Comparison of ENCODE assay signal across 20 mouse cellular contexts in the genomic region with DNA sequence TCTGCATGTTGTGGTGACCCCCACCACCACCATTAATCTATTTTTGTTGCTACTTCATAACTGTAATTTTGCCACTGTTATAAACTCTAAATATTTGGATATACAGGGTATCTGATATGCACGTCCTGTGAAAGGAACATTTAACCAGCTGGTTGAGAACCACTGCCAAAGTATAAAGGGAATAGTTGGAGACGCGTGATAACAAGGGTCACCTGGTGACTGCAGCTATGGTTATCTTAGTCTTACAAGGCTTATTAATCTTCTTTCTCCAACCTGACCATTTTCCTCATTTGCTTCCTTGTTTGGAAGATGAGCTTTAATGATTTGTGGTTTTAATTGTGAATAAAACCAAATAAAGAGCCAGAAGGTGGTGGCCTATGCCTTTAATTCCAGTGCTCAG. TPM values are rescaled to one million over a fixed set of nuclear protein-coding genes. Genes with fewer than 3 reads are reported as not detected.
DNase-seq lines count a peak whose midpoint lies in the region; TF ChIP-seq lines count a peak whose summit lies in the region.
"Had no signal": no experiment of that assay in that cellular context is flagged by ENCODE, and none has a peak within 500 bp of the region (broad histone marks: within the 10 kb centered on the region; RNA-seq: fewer than 3 reads in every experiment).

No protein-coding gene starts in this region.

- H3K27ac ChIP-seq in layer of hippocampus, adult 2 months, result peak overlapping the region; percentile 91
- H3K27ac ChIP-seq in MEL (ENCODE audit: control insufficient read depth, low read depth, low read length), result no peak overlapping the region

- no peak for TF ChIP-seq POLR2A in MEL (IDR thresholded peaks at IDR 0.05; ENCODE audit: control insufficient read depth in 1 of 2, insufficient read depth in 1 of 2, low read depth in 1 of 2, low read length in 2 of 2, poor library complexity in 1 of 2)

- H3K27me3 ChIP-seq in MEL (ENCODE audit: control insufficient read depth in 1 of 2, insufficient read depth in 2 of 2, low read length in 2 of 2), result no peaks in the 10 kb centered on the region
- H3K27me3 ChIP-seq: CH12.LX, Patski had no signal

- TF ChIP-seq CTCF in layer of hippocampus, adult 2 months (conservative IDR thresholded peaks at IDR 0.05), result no peak
- no peak for TF ChIP-seq CTCF in MEL (IDR thresholded peaks at IDR 0.05 in 2 of 3, conservative IDR thresholded peaks at IDR 0.05 in 1 of 3; ENCODE audit: control insufficient read depth in 1 of 3, insufficient read depth in 1 of 3, low read depth in 2 of 3, low read length in 3 of 3, poor library complexity in 1 of 3, severe bottlenecking in 1 of 3)

- TF ChIP-seq RAD21 in MEL (IDR thresholded peaks at IDR 0.05; ENCODE audit: low read depth, low read length), result no peak

- no peak overlapping the region for H3K9ac ChIP-seq in MEL (ENCODE audit: control insufficient read depth, low read depth, low read length, poor library complexity, severe bottlenecking)

- peak in 1 of 2 experiments; percentile 20; a peak in 1 of 4 replicates for TF ChIP-seq EP300 in MEL (IDR thresholded peaks at IDR 0.05; ENCODE audit: low read depth in 1 of 2, low read length in 2 of 2)

- peaks cover 26% of the 10 kb centered on the region for H3K79me2 ChIP-seq in MEL (ENCODE audit: control insufficient read depth, insufficient read depth, low read length, poor library complexity)

- H3K4me3 ChIP-seq in layer of hippocampus, adult 2 months, result no peak overlapping the region
- H3K4me3 ChIP-seq in MEL (ENCODE audit: control insufficient read depth in 1 of 2, insufficient read depth in 1 of 2, low read depth in 2 of 2, low read length in 2 of 2), result no peak overlapping the region

- peak; percentile 4 for DNase-seq in heart, adult 11 months
- no peak for DNase-seq in heart, adult 9 months (ENCODE audit: low spot score in 2 of 2)
- no peak for DNase-seq in layer of hippocampus, adult 2 months (ENCODE audit: low spot score in 2 of 2)
- DNase-seq in layer of hippocampus, adult 8-10 months (ENCODE audit: low spot score in 2 of 2), result no peak
- no peak for DNase-seq in MEL (ENCODE audit: low read depth, low spot score)
- no peak for DNase-seq in embryo, embryonic 11 days
- DNase-seq: adrenal gland, adult 2 months; adrenal gland, adult 8-10 months; adrenal gland, postnatal 10 days; adrenal gland, postnatal 14 days; adrenal gland, postnatal 25 days; adrenal gland, postnatal 36 days; B cell, adult 2 months; cerebellum, adult 11 months; cerebellum, adult 11-12 months; cerebellum, adult 18-20 months; cerebellum, adult 2 months had no signal

- no peaks in the 10 kb centered on the region for H3K9me3 ChIP-seq in MEL (replicated peaks; ENCODE audit: insufficient read depth, low read length)
- H3K9me3 ChIP-seq: G1E had no signal

- H3K4me1 ChIP-seq in MEL (ENCODE audit: control insufficient read depth in 1 of 2, insufficient read depth in 2 of 2, low read length in 2 of 2), result peaks cover 6% of the 10 kb centered on the region in 2 experiments; a peak in 3 of 4 replicates

- peaks cover 2 to 16% of the 10 kb centered on the region in 2 experiments for H3K36me3 ChIP-seq in MEL (ENCODE audit: control insufficient read depth in 1 of 2, insufficient read depth in 2 of 2, low read length in 2 of 2)

TF ChIP-seq in MEL, 35 proteins besides CTCF, POLR2A, EP300 and RAD21:
- TF ChIP-seq RCOR1 (IDR thresholded peaks at IDR 0.05; ENCODE audit: low read depth, low read length) (no peak), SIN3A (IDR thresholded peaks at IDR 0.05; ENCODE audit: low read length) (no peak; the same call in 1 of the 2 replicates), ZMIZ1 (IDR thresholded peaks at IDR 0.05; ENCODE audit: low read depth, low read length) (no peak), USF1 (IDR thresholded peaks at IDR 0.05; ENCODE audit: low read depth, low read length) (no peak), ELF1 (IDR thresholded peaks at IDR 0.05; ENCODE audit: low read depth, low read length) (no peak), POLR2AphosphoS5 (IDR thresholded peaks at IDR 0.05; ENCODE audit: borderline replicate concordance, low read depth, low read length) (no peak), JUND (IDR thresholded peaks at IDR 0.05; ENCODE audit: low read depth, low read length) (no peak), GABPA (IDR thresholded peaks at IDR 0.05; ENCODE audit: low read depth, low read length) (no peak), MAX (IDR thresholded peaks at IDR 0.05; ENCODE audit: low read length) (no peak), E2F4 (IDR thresholded peaks at IDR 0.05; ENCODE audit: borderline replicate concordance, low read depth, low read length) (no peak), MYB (IDR thresholded peaks at IDR 0.05; ENCODE audit: low read depth, low read length) (no peak), ZNF384 (IDR thresholded peaks at IDR 0.05; ENCODE audit: low read depth, low read length) (no peak), CHD1 (IDR thresholded peaks at IDR 0.05; ENCODE audit: low read depth, low read length) (no peak), GATA1 (IDR thresholded peaks at IDR 0.05; ENCODE audit: low read depth, low read length) (0 out of 2 replicates have a peak, but pooled peaks have one; percentile 39), CHD2 (IDR thresholded peaks at IDR 0.05; ENCODE audit: low read length) (no peak), MEF2A (IDR thresholded peaks at IDR 0.05; ENCODE audit: extremely low read depth, insufficient replicate concordance, low read depth, low read length, poor library complexity, severe bottlenecking) (no peak), ETS1 (IDR thresholded peaks at IDR 0.05; ENCODE audit: low read depth, low read length) (peak; percentile 88), SMC3 (IDR thresholded peaks at IDR 0.05; ENCODE audit: low read depth, low read length) (no peak), MYC (IDR thresholded peaks at IDR 0.05; ENCODE audit: low read depth, low read length) (no peak), TCF12 (IDR thresholded peaks at IDR 0.05; ENCODE audit: low read depth, low read length) (peak; percentile 64), NELFE (IDR thresholded peaks at IDR 0.05; ENCODE audit: low read depth, low read length) (no peak), NRF1 (IDR thresholded peaks at IDR 0.05; ENCODE audit: insufficient read depth, low read depth, low read length, poor library complexity, severe bottlenecking) (no peak)
TF ChIP-seq in MEL: peak in this region for 3.

RNA-seq across cellular contexts. Expression of a gene that starts 5.0 kb away (rescaled TPM):
- total RNA-seq in layer of hippocampus, adult 2 months (2021), result 10 to 100 TPM; 26.8 to 34.9 TPM
- 10 to 100 TPM; 24.5 to 37.4 (median 29.0) TPM for total RNA-seq in layer of hippocampus, adult 8-10 months (2022)
- total RNA-seq in MEL (2012; rRNA removed), result 18.6 and 21.2 TPM in 2 replicates
- 10 to 100 TPM in 1 of 2 experiments, not detected in 1; 22.7 TPM for polyA plus RNA-seq in MEL (2012; ENCODE audit: insufficient read depth in 1 of 2, insufficient read length in 2 of 2, low read depth in 1 of 2, low replicate concordance in 2 of 2, missing spikeins in 1 of 2)

RNA-seq across cellular contexts. Expression of a gene that starts 5.0 kb away (rescaled TPM):
- total RNA-seq in layer of hippocampus, adult 2 months (2021), result 10 to 100 TPM; 41.1 to 42.4 TPM
- 10 to 100 TPM; 32.9 to 47.7 (median 37.5) TPM for total RNA-seq in layer of hippocampus, adult 8-10 months (2022)
- total RNA-seq in MEL (2012; rRNA removed), result 39.5 and 40.7 TPM in 2 replicates
- 10 to 100 TPM in 1 of 2 experiments, not detected in 1; 42.3 TPM for polyA plus RNA-seq in MEL (2012; ENCODE audit: insufficient read depth in 1 of 2, insufficient read length in 2 of 2, low read depth in 1 of 2, low replicate concordance in 2 of 2, missing spikeins in 1 of 2)
